Mouse (Mus musculus) erythroblast, embryonic 14.5 days (primary cell): Measurements from ENCODE around the gene Smcr8. TPM values are rescaled to one million over a fixed set of nuclear protein-coding genes. Genes with fewer than 3 reads are reported as not detected.

Experiments
- H3K27me3 ChIP-seq: 2 replicates; pipeline ENCODE4 v1.6.1; 2012; ENCODE audit warnings: inconsistent platforms; ENCODE audit not compliant: control insufficient read depth
- H3K36me3 ChIP-seq: 2 replicates; pipeline ENCODE4 v1.6.1; 2012; ENCODE audit warnings: mild to moderate bottlenecking, inconsistent platforms; ENCODE audit not compliant: control insufficient read depth
- H3K4me1 ChIP-seq: 2 replicates; pipeline ENCODE4 v1.6.1; 2012; ENCODE audit warnings: inconsistent platforms; ENCODE audit not compliant: control insufficient read depth
- H3K4me3 ChIP-seq: replicated peaks from 2 replicates; pipeline ENCODE3; 2012; ENCODE audit warnings: moderate library complexity, mild to moderate bottlenecking, inconsistent platforms
- H3K9me3 ChIP-seq: 2 replicates; pipeline ENCODE4 v1.6.1; 2012; ENCODE audit warnings: low read length, inconsistent platforms, mixed read lengths; ENCODE audit not compliant: control insufficient read depth
- GATA1 ChIP-seq: IDR thresholded peaks from 2 replicates; pipeline ENCODE4 v1.6.1; 2012; ENCODE audit warnings: low read length, inconsistent platforms, mixed read lengths
- TAL1 ChIP-seq: IDR thresholded peaks from 3 replicates; pipeline ENCODE4 v1.6.1; 2012; ENCODE audit warnings: low read length, inconsistent platforms, mixed read lengths
- polyA plus RNA-seq: library from polyadenylated mRNA; stranded (reverse); fragments of >175 nt; gene quantifications from 2 replicates; pipeline ENCODE4 v1.2.3, GENCODE M21; 2012

The Smcr8 gene
- polyA plus RNA-seq, 1 experiment, result 0.05 TPM

DNA sequence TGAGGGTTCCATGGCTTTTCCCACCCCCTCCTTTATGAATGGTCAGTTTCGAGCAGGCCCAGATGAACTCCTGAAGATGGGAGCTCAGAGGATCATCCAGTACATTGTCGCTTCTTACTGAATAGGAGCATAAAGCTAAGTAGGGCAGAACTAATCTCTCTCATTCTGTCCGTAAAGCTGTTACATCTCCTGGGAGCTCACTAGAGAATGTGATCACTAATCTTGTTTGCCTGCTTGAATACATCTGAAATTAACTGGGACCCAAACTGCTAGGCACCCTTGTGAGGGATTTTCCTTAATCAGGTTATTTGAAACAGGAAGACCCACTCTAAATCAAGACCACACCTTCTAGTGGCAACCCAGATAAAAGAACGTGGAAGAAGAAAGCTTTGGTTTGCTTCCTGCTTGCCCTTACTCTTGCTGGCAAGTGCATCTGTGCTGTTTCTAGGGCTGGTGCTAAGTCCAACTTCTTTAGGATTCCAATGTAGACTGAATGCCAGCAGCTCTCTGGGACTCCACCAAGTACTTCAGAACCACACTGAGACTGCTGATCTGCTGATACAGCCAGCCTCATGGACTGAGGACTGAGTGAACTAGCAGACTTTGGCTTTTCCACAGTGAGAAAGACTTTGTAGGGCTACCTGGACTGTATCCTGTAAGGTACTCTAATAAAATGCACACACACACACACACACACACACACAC, 50.1 kb downstream of the Smcr8 start:
- no peak for TF ChIP-seq GATA1
- TF ChIP-seq TAL1, result no peak
- H3K9me3 ChIP-seq, result no peaks in the 10 kb centered on the region
- no peaks in the 10 kb centered on the region for H3K27me3 ChIP-seq
- no peak overlapping the region for H3K4me3 ChIP-seq
- H3K4me1 ChIP-seq, result peaks cover 25% of the 10 kb centered on the region
- H3K36me3 ChIP-seq, result peaks cover 5% of the 10 kb centered on the region

DNA sequence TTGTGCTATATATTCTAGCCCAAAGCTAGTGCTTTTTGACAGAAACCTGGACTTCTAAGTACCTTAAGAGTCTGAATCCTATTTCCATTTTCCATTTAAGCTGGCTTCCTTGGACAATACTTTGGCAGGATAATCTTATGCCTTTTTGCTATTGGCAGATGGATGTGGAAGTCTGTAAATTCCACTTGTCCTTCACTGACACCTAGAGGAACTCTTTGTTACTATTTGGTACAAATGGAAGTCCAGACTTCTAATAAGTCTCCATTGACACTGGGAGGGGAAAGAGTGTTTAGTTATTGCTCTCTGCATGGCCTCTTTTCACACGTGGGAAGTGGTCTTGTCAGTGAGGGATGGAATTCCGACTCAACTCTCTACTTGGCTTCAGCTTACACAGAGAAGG, 51.6 kb downstream of the Smcr8 start:
- H3K27me3 ChIP-seq, result no peaks in the 10 kb centered on the region
- H3K4me3 ChIP-seq, result no peak overlapping the region
- TF ChIP-seq TAL1 (no peak), GATA1 (no peak)

DNA sequence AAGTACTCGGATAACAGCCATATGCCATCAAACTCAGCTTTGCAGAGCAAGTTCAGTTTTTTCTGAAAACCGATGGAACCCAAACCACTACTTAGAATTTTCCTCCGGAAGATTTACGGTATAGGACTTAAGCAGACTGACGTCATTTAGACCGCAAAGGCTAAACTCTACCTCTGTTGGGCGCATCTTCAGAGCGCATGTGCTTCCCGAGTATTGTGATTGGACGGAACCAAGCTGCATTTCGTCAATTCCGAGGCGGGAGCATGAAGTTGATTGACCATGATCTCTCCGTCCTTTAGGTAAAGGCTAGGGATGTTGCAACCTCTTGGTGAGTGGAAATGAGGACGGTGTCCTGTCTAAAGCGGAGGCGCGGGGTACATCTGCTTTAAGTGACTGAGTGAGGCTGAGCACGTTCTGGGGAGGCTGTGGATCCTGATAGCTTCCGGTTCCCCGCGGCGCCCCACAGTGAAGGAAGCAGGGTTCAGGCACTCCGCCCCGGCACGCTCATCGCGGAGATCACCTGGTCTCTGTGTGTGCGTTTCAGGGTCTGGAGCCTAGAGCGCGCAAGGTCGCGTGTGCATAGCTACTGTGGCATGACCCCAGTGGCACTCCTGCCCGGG, 53.2 kb downstream of the Smcr8 start, which contains the start of gene Dhrs7b:
Gene Dhrs7b (plus strand): TSS at position 199 of the 620 bp plus-strand sequence.
- peaks cover 13% of the 10 kb centered on the region for H3K36me3 ChIP-seq
- H3K27me3 ChIP-seq, result no peaks in the 10 kb centered on the region
- H3K9me3 ChIP-seq, result no peaks in the 10 kb centered on the region
- H3K4me1 ChIP-seq, result peaks cover 31% of the 10 kb centered on the region
- H3K4me3 ChIP-seq, result peak within 1 kb of the TSS; percentile 83
- TF ChIP-seq GATA1 (no peak), TAL1 (no peak)

More for the DNA sequence above, 51.6 kb downstream of the Smcr8 start:
- peaks cover 25% of the 10 kb centered on the region for H3K4me1 ChIP-seq
- H3K36me3 ChIP-seq, result peaks cover 6% of the 10 kb centered on the region
- H3K9me3 ChIP-seq, result no peaks in the 10 kb centered on the region

DNA sequence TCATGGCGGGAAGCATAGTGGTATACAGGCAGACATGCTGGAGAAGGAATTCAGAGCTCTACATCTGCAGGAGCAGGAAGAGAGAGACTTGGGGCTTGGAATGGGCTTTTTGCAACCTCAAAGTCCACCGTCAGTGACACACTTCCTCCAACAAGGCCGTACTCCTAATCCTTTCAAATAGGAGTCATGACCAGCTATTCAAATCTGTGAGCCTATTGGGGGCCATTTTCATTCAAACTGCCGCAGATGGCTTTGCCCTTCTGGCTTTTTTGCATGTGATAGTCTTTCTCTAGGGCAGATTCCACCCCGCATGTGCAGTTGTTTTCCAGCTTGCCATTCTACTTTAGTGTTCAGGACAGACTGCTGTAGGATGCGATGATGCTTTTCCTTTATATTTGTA, 59.6 kb downstream of the Smcr8 start:
- H3K4me3 ChIP-seq, result no peak overlapping the region
- H3K36me3 ChIP-seq, result peaks cover 23% of the 10 kb centered on the region
- H3K27me3 ChIP-seq, result no peaks in the 10 kb centered on the region
- TF ChIP-seq GATA1 (no peak), TAL1 (no peak)
- H3K9me3 ChIP-seq, result no peaks in the 10 kb centered on the region
- peaks cover 12% of the 10 kb centered on the region for H3K4me1 ChIP-seq

Other genes starting within 250 kb of the Smcr8 start
- 2.2 and 2.5 TPM in 2 replicates for gene Alkbh5, start 241.1 kb upstream of the Smcr8 start, polyA plus RNA-seq
- gene Llgl1, start 77.8 kb upstream of the Smcr8 start, polyA plus RNA-seq, result 2.5 and 4.0 TPM in 2 replicates
- gene Flii, start 50.3 kb upstream of the Smcr8 start, polyA plus RNA-seq, result 6.9 and 16.9 TPM in 2 replicates
- gene Mief2, start 49.1 kb upstream of the Smcr8 start, polyA plus RNA-seq, result 0.38 and 0.50 TPM in 2 replicates
- gene Top3a, start 159 bp upstream of the Smcr8 start, polyA plus RNA-seq, result 0.31 and 0.42 TPM in 2 replicates
- gene Shmt1, start 34.2 kb downstream of the Smcr8 start, polyA plus RNA-seq, result not detected in 2 replicates
- gene Dhrs7b, start 53.1 kb downstream of the Smcr8 start, polyA plus RNA-seq, result 0.26 and 0.32 TPM in 2 replicates
- gene Tmem11, start 101.7 kb downstream of the Smcr8 start, polyA plus RNA-seq, result 1.3 and 1.8 TPM in 2 replicates
- gene Natd1, start 137.2 kb downstream of the Smcr8 start, polyA plus RNA-seq, result 15.0 and 24.8 TPM in 2 replicates
- 59.8 and 102 TPM in 2 replicates for gene Map2k3, start 154.5 kb downstream of the Smcr8 start, polyA plus RNA-seq
- 0.05 and 0.08 TPM in 2 replicates for gene Kcnj12, start 245.0 kb downstream of the Smcr8 start, polyA plus RNA-seq